Mouse (Mus musculus) right cerebral cortex, postnatal 25 days (tissue): ENCODE measurements around the gene Ccdc188.
A peak's percentile ranks its signal among the peaks of the same experiment; 100 is the strongest.

Source experiments
- DNase-seq: peaks from one replicate; pipeline ENCODE4 v3.0.0; 2022

Gene Ccdc188

GRCm38 (mm10) chr16:18202061-18202460 lies 15.6 kb upstream of the Ccdc188 start:
- DNase-seq: no peak

DNA sequence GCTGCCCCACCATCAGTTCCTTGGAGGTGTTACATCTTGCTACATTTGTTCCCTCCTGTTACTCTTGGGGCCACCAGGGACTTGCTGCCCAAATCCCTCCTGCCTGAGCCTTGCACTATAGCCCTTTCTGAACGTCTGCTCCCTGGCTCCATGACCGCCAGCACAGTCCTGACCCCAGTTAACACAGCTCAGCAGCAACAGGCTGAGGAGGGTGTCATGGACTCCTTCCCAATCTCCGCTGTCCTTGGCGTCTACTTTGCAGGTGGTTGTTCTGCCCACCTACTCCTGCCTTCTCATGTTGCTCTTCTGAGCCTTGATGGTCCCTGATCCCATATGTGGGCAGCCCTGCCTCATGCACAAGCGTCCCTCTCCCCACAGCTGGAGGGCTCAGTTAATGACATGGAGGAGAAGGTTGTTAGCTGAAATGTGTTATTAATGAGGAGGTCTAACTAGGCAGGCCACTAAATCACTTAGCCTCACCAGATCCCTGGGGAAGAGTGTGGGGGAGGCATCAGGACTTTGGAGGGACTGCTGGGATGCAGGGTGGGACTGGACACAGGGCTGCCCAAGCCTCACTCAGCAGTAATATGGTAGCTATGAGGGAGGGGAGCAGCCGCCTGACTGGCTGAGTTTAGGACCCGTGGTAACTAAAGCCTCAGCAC lies 14.1 kb upstream of the Ccdc188 start:
- no peak for DNase-seq

DNA sequence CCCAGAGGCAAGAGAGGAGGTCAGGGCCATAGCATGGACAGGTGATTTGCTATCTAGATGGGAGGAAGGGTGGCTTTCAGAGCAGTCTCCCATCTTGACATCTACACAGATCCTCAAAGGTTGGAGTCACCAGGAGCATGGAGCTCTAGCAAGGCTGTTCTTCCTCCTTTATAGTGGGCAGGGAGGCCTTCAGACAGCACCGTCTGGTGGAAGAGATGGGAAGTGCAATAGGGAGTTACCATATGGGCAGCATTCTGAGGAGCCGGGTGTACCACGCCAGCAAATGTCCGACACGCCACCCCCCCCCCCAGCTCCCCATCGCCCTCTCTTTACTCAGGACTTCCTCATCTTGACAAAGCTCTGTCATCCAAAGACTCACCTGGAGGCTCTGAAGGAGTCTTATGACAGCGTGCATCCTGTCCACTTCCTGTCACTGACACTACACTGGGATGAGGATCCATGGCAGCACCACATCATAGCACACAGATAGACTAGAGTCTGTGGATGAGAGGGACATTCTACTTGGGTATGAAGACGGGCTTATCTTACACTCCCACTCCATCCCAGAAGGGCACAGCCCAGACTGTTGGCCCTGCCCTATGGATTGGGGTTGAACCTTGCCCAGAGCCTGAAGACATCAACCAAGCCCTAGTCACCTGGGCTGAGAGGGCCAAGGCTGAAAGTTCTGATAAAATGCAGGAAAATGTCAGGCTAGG lies 6.8 kb upstream of the Ccdc188 start:
- DNase-seq: peak; percentile 61

GRCm38 (mm10) chr16:18211417-18212171 lies 6.1 kb upstream of the Ccdc188 start:
- DNase-seq: peak; percentile 89

DNA sequence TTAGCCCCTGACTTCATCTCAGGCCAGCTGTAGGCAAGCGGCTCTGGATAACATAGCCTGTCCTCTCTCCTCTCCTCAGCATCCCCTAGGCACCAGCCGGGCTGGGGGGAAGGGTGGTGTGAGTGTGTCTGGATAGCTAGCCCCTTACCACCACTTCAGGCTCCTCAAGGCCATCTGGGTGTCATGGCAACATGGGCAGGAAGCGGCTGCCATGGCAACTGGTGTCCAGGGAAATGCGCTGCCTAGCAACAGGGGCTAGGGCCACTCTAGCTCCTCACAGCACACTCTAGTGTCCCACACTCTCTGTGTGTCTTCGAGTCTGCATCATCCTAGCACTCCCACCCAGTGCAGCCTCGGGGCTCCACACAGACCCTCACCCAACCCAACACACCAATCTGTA lies 4.0 kb upstream of the Ccdc188 start:
- peak; percentile 78 for DNase-seq

- no peak for DNase-seq
Measured at GRCm38 (mm10) chr16:18214858-18215257, 2.8 kb upstream of the Ccdc188 start.

DNA sequence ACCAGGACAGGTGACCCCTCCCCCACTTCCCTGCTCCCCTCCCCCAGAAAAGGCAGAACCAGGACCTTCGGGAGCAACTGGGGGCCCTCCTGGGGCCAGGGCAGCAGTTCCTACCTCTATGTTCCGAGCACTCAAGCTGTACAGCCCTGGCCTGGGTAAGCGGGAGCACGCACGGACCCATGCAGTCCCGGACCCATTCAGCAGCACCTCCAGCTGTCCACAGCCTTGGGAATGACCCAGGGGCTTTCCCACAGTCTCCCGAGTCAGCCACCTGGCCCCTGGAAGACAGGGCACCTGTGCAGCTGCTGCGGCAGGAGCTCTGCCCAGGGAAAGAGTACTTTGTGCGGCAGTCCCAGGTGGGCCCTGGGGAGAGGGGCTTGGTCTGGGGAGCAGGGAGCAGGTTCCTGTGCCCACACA lies 909 bp downstream of the Ccdc188 start:
- DNase-seq: no peak

DNA sequence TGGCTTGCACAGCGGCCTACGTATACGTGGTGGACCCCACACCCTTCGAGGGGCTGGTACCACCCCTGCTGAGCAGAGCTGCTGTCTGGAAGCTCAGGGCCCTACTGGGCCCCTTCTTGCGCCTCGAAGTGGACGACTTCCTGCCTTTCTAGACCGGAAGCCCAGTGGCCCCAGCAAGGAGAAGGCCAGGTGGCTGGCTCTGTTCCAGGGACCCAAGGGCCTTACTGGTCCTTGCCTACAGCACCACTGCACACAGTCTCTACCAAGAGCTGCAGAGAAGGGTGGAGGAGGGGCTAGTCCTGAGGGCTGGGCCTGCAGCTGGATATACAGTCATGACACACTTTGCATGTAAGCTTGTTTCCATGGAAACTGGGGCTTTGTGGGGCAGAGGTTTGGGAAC lies 2.3 kb downstream of the Ccdc188 start:
- DNase-seq: no peak

- DNase-seq: no peak
Measured at GRCm38 (mm10) chr16:18220856-18221542, 3.3 kb downstream of the Ccdc188 start.

DNA sequence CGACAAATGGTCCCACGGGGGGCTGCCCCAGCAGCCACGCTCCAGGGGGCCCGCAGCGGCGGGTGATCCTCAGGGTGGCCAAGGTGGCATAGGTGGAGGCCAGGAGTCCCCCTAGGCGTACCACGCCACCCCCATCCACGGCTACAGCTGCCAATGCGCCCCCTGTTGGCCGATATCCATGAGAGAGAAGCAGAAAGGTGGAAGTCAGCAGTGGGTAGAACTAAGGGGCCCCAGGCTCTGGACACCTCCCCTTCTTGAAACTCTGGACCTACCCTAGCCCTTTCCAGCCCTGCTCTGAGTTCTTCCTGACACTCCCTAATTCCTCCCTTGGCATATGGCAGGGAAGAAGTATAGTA lies 3.8 kb downstream of the Ccdc188 start:
- no peak for DNase-seq

DNA sequence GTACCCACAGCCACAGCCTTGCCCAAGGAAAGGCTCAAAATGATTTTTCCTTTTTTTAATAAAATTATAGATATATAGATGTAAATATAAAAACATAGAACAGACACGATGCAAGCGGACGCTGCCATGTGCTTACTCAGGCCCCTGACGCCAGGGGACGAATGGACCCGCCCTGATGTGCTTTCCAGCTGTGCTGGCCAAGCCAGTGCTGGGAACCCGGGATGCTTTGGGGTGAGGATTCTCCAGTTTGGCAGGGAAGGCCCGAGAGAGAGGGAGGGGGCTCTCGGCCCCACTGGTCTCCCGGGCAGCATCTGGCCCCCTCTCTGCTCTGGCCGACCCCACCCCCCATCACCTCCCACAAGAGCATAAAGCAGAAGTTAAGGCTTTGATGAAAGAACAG lies 4.5 kb downstream of the Ccdc188 start:
- no peak for DNase-seq

- DNase-seq: no peak
Measured at GRCm38 (mm10) chr16:18227187-18227586, 9.5 kb downstream of the Ccdc188 start.

DNA sequence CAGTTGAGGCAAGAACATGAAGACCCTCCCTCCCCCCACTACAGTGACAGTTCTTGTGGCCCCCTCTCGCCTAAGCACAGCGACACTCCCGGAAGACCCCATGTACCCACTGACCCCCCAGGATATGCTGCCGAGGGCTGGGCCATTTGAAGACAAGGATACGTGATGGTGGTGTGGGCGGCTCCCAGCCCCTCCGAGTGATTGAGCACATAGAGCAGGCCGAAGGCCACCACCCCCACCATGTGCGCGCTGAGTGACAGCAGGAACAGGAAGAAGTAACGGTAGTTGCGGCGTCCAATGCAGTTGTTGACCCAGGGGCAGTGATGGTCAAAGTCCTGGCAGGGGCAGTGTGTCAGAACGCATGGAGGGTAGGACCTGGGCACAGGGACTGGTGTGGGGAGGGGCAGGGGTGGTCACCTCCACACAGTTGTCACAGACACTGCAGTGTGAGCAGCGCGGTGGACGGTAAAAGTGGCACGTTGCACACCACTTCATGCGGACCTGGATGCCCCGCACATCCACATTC lies 10.3 kb downstream of the Ccdc188 start:
- no peak for DNase-seq

DNA sequence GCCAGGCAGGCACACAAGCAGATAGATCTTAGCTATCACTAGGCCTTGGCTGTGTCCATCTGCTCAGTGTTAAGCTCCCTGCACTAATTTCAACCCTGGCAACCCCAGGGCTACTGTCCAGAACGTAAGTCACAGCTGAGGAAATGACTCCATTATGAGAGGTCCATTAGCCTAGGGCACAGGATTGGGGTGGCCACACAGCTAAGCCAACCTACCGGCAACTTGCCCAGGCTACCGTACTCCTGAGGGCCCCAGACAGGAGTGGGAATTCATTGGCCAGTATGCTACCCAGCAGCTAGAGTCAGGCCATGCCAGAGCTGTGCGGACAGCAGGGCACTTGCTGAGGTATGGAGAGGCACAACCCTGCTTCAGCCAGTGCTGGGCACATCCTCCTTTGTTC lies 11.2 kb downstream of the Ccdc188 start:
- DNase-seq: no peak

DNA sequence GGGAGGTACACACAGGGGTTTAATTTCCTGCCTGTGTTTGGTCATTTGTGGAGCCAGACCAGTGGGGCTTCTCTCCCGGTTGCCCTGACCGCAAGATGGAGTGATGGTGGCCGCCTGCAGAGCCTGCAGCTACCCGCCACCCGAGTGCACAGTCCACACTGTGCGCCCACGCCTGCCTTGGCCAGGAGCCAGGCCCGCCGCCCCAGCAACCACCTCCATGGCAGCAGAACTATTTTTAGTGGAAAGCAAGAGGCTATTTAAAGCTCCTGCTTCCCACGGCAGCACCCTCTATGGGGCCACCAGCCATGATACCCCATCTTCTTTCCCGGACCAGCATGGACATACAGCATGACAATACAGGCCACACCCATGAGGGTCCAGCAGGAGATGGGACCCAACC lies 11.9 kb downstream of the Ccdc188 start:
- peak; percentile 87 for DNase-seq

DNA sequence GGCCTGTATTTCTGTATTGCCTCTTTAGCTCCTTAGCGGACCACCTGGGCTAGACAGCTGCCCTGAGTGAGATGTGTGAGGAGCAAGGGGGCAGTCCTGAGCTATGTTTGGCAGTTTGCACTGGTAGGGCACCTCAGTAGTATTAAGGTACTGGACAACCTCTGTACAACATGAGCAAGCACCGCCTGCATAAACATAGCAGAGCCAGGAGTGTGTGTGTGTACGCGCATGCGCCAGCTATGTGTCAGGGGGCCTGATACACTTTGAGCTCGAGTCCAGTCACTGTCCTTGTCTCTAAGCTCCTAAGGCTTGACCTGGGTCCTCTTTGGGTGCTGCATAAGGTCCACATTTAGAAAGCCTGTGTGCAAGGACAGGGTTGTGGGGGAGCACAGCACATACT lies 12.9 kb downstream of the Ccdc188 start:
- no peak for DNase-seq

DNA sequence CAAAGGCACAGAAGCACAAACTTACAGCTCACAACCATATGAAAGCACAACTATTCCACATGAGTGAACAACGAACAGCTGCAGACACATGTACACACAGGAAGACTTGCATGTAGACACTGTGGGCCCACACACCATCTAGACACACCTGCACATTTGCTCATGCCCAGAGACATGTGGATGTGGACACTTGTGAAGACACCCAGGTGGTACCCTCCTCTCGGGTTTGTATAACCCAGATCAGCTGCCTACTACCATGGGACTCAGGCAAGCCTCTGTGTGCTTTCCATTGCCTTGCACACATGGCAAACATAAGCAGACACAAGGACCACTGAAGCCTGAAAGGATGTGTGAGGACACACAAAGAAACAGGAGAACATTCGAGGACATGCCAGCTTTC lies 13.4 kb downstream of the Ccdc188 start:
- DNase-seq: no peak

GRCm38 (mm10) chr16:18231451-18231850 lies 13.8 kb downstream of the Ccdc188 start:
- no peak for DNase-seq

GRCm38 (mm10) chr16:18233451-18233850 lies 15.8 kb downstream of the Ccdc188 start:
- no peak for DNase-seq

DNA sequence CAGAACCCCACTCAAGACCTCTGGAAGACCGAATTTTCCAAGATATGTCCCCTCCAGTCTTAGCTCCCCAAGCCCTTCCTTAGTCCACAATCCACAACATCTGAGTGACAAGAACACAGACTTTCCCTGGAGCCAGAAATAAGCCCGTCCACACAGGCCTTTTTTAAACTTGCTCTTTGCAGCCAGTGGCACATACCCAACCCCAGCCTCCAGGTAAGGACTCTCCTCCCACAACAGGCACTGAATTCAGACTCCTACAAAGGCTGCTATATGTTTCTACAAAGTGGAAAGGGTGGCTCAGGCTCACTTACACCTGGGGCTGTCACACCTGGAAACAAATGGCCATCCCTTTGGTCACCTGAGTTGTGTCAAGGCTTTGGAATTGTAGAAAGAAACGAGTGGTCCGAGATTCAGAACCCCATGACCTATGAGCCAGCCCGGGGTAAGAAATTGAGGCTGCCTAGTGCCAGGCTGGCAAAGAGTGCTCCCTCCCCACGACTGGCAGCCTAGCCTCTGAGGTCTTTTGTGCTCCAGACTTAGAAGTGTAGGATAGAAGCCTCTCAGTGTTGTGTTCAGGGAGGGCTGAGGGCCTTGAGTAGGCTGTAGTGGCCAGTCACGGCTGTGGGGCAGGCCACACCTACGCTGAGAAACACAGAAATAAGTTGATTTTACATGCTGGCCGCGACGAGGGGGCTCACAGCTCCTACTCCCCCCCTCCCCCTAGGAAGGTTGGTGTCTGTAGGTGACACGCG lies 16.4 kb downstream of the Ccdc188 start:
- DNase-seq: no peak

- peak; percentile 85 for DNase-seq
Measured at GRCm38 (mm10) chr16:18234671-18235388, 17.2 kb downstream of the Ccdc188 start, which contains the start of gene Zdhhc8. Zdhhc8 (minus strand) TSS chr16:18235136.
